Mouse (Mus musculus) hindbrain, embryonic 13.5 days (tissue): Measurements from ENCODE around the gene Pheta1. TPM values are rescaled to one million over a fixed set of nuclear protein-coding genes. Genes with fewer than 3 reads are reported as not detected.
A peak's percentile ranks its signal among the peaks of the same experiment; 100 is the strongest.

Source experiments
- ATAC-seq: fragments of 200-750 bp; cut with Nextera tagmentation; 2 replicates; pipeline ENCODE4 v1.8.0; 2017; ENCODE audit warnings: moderate TSS enrichment; ENCODE audit not compliant: low FRiP score
- H3K27ac ChIP-seq: fragments of 300-500 bp; sonication (generic); 2 replicates; pipeline ENCODE4 v1.5.1; 2015; ENCODE audit warnings: inconsistent platforms, mild to moderate bottlenecking, moderate library complexity
- H3K27me3 ChIP-seq: fragments of 300-500 bp; sonication (generic); 2 replicates; pipeline ENCODE4 v1.6.1; 2015; ENCODE audit warnings: mild to moderate bottlenecking, inconsistent platforms
- H3K36me3 ChIP-seq: fragments of 300-500 bp; sonication (generic); 2 replicates; pipeline ENCODE4 v1.6.1; 2015; ENCODE audit warnings: mild to moderate bottlenecking, inconsistent platforms
- H3K4me1 ChIP-seq: fragments of 300-500 bp; sonication (generic); replicated peaks from 2 replicates; pipeline ENCODE4 v1.6.1; 2015; ENCODE audit warnings: inconsistent platforms
- H3K4me2 ChIP-seq: fragments of 300-500 bp; sonication (generic); 2 replicates; pipeline ENCODE4 v1.6.1; 2015; ENCODE audit warnings: inconsistent platforms, mild to moderate bottlenecking, moderate library complexity
- H3K4me3 ChIP-seq: fragments of 300-500 bp; sonication (generic); 2 replicates; pipeline ENCODE4 v1.5.1; 2015; ENCODE audit warnings: mild to moderate bottlenecking, inconsistent platforms
- H3K9ac ChIP-seq: fragments of 300-500 bp; sonication (generic); 2 replicates; pipeline ENCODE4 v1.6.1; 2015; ENCODE audit warnings: mild to moderate bottlenecking, inconsistent platforms
- H3K9me3 ChIP-seq: fragments of 300-500 bp; sonication (generic); 2 replicates; pipeline ENCODE4 v1.6.1; 2016; ENCODE audit warnings: inconsistent platforms
- WGBS: fragments of 180-500 bp; shearing (Covaris S2); methylation state at CpG from one replicate; pipeline ENCODE4 v1.1.7; 2015; 5-methylcytosine and 5-hydroxymethylcytosine counted together
- polyA plus RNA-seq: library from polyadenylated mRNA; unstranded; fragments of >200 nt; fragmentation: Nextera tagmentation; extraction: Ambion mirVana; gene quantifications from 2 replicates; pipeline ENCODE4 v1.2.1, GENCODE M21; 2015

Gene Pheta1
- polyA plus RNA-seq, 1 experiment from 2014 or later: 45.5 TPM

GRCm38 (mm10) chr5:121818401-121818800 is 30.4 kb upstream of the Pheta1 start:
- Histone ChIP-seq H3K4me1 (0 out of 2 replicates have a peak, but pooled peaks cover 4% of the 10 kb centered on the region), H3K9ac (no peak overlapping the region), H3K27me3 (no peaks in the 10 kb centered on the region), H3K4me2 (no peak overlapping the region), H3K4me3 (no peak overlapping the region), H3K9me3 (no peaks in the 10 kb centered on the region), H3K27ac (no peak overlapping the region), H3K36me3 (peaks cover 73% of the 10 kb centered on the region)
- 97% methylated on average over 7 of the region's 7 CpGs for WGBS
- ATAC-seq: no peak

GRCm38 (mm10) chr5:121818862-121819261 is 29.9 kb upstream of the Pheta1 start:
- no peak for ATAC-seq
- whole genome bisulfite sequencing: 94% methylated on average over 4 of the region's 4 CpGs

GRCm38 (mm10) chr5:121819559-121819958 is 29.2 kb upstream of the Pheta1 start:
- Histone ChIP-seq H3K27ac (no peak overlapping the region), H3K9ac (no peak overlapping the region), H3K4me1 (0 out of 2 replicates have a peak, but pooled peaks cover 5% of the 10 kb centered on the region), H3K4me3 (no peak overlapping the region), H3K36me3 (peaks cover 68% of the 10 kb centered on the region), H3K4me2 (no peak overlapping the region), H3K9me3 (no peaks in the 10 kb centered on the region), H3K27me3 (no peaks in the 10 kb centered on the region)
- no peak for ATAC-seq
- WGBS: 93% methylated on average over 5 of the region's 5 CpGs

More at GRCm38 (mm10) chr5:121818862-121819261, 29.9 kb upstream of the Pheta1 start:
- Histone ChIP-seq H3K4me3 (no peak overlapping the region), H3K4me2 (no peak overlapping the region), H3K9me3 (no peaks in the 10 kb centered on the region), H3K36me3 (peaks cover 70% of the 10 kb centered on the region), H3K9ac (no peak overlapping the region), H3K27me3 (no peaks in the 10 kb centered on the region), H3K4me1 (0 out of 2 replicates have a peak, but pooled peaks cover 5% of the 10 kb centered on the region), H3K27ac (no peak overlapping the region)

GRCm38 (mm10) chr5:121820161-121820560 is 28.6 kb upstream of the Pheta1 start:
- Histone ChIP-seq H3K36me3 (peaks cover 65% of the 10 kb centered on the region), H3K4me3 (no peak overlapping the region), H3K9ac (no peak overlapping the region), H3K4me2 (no peak overlapping the region), H3K27ac (no peak overlapping the region), H3K27me3 (no peaks in the 10 kb centered on the region), H3K4me1 (0 out of 2 replicates have a peak, but pooled peaks cover 5% of the 10 kb centered on the region), H3K9me3 (no peaks in the 10 kb centered on the region)
- WGBS: 86% methylated on average over 2 of the region's 2 CpGs
- ATAC-seq: no peak

GRCm38 (mm10) chr5:121820657-121821056 is 28.1 kb upstream of the Pheta1 start:
- H3K4me2 ChIP-seq: no peak overlapping the region
- H3K9me3 ChIP-seq: no peaks in the 10 kb centered on the region
- WGBS: 96% methylated on average over 3 of the region's 3 CpGs
- H3K4me3 ChIP-seq: no peak overlapping the region
- no peak for ATAC-seq
- no peak overlapping the region for H3K9ac ChIP-seq
- H3K27me3 ChIP-seq: no peaks in the 10 kb centered on the region
- no peak overlapping the region for H3K27ac ChIP-seq
- H3K36me3 ChIP-seq: peaks cover 66% of the 10 kb centered on the region
- 0 out of 2 replicates have a peak, but pooled peaks cover 5% of the 10 kb centered on the region for H3K4me1 ChIP-seq

GRCm38 (mm10) chr5:121821116-121821515 is 27.7 kb upstream of the Pheta1 start:
- 0 out of 2 replicates have a peak, but pooled peaks cover 5% of the 10 kb centered on the region for H3K4me1 ChIP-seq
- no peaks in the 10 kb centered on the region for H3K9me3 ChIP-seq
- 86% methylated on average over 5 of the region's 5 CpGs for WGBS
- no peak overlapping the region for H3K9ac ChIP-seq
- no peak overlapping the region for H3K4me3 ChIP-seq
- ATAC-seq: no peak
- H3K27me3 ChIP-seq: no peaks in the 10 kb centered on the region
- H3K27ac ChIP-seq: no peak overlapping the region
- H3K4me2 ChIP-seq: no peak overlapping the region
- peaks cover 61% of the 10 kb centered on the region for H3K36me3 ChIP-seq

- Histone ChIP-seq H3K36me3 (peaks cover 57% of the 10 kb centered on the region), H3K4me1 (0 out of 2 replicates have a peak, but pooled peaks cover 5% of the 10 kb centered on the region), H3K27me3 (no peaks in the 10 kb centered on the region), H3K9ac (no peak overlapping the region), H3K4me2 (no peak overlapping the region), H3K4me3 (no peak overlapping the region), H3K27ac (no peak overlapping the region), H3K9me3 (no peaks in the 10 kb centered on the region)
- 80% methylated on average over 5 of the region's 5 CpGs for WGBS
- no peak for ATAC-seq
Measured at GRCm38 (mm10) chr5:121821552-121821951, 27.2 kb upstream of the Pheta1 start.

- no peak overlapping the region for H3K4me3 ChIP-seq
- ATAC-seq: no peak
- H3K9ac ChIP-seq: no peak overlapping the region
- H3K9me3 ChIP-seq: no peaks in the 10 kb centered on the region
- H3K27ac ChIP-seq: peak overlapping the region; percentile 19; the same call in 1 of the 2 replicates
- no peak overlapping the region for H3K4me2 ChIP-seq
- 80% methylated on average over 7 of the region's 7 CpGs for whole genome bisulfite sequencing
- peaks cover 43% of the 10 kb centered on the region for H3K36me3 ChIP-seq
- H3K4me1 ChIP-seq: peaks cover 13% of the 10 kb centered on the region
- peaks cover 7% of the 10 kb centered on the region for H3K27me3 ChIP-seq
Measured at GRCm38 (mm10) chr5:121822786-121823505, 25.8 kb upstream of the Pheta1 start.

GRCm38 (mm10) chr5:121823668-121824067 is 25.1 kb upstream of the Pheta1 start:
- Histone ChIP-seq H3K4me2 (no peak overlapping the region), H3K4me1 (peaks cover 20% of the 10 kb centered on the region), H3K9ac (no peak overlapping the region), H3K27me3 (peaks cover 15% of the 10 kb centered on the region), H3K9me3 (no peaks in the 10 kb centered on the region), H3K27ac (no peak overlapping the region), H3K4me3 (no peak overlapping the region), H3K36me3 (peaks cover 36% of the 10 kb centered on the region)
- no peak for ATAC-seq
- 100% methylated on average over 1 of the region's 1 CpGs for WGBS

GRCm38 (mm10) chr5:121824121-121824520 is 24.7 kb upstream of the Pheta1 start:
- H3K9ac ChIP-seq: 0 out of 2 replicates have a peak overlapping the region, but pooled peaks have one; percentile 3
- WGBS: 60% methylated on average over 4 of the region's 4 CpGs
- no peak for ATAC-seq
- H3K4me1 ChIP-seq: peaks cover 24% of the 10 kb centered on the region
- H3K27me3 ChIP-seq: peaks cover 15% of the 10 kb centered on the region
- H3K4me2 ChIP-seq: no peak overlapping the region
- H3K4me3 ChIP-seq: no peak overlapping the region
- H3K36me3 ChIP-seq: peaks cover 31% of the 10 kb centered on the region
- no peaks in the 10 kb centered on the region for H3K9me3 ChIP-seq
- H3K27ac ChIP-seq: peak overlapping the region; percentile 45; the same call in 1 of the 2 replicates

- 96% methylated on average over 3 of the region's 3 CpGs for WGBS
- Histone ChIP-seq H3K27ac (no peak overlapping the region), H3K9ac (no peak overlapping the region), H3K4me1 (peaks cover 32% of the 10 kb centered on the region), H3K4me2 (no peak overlapping the region), H3K36me3 (peaks cover 19% of the 10 kb centered on the region), H3K4me3 (no peak overlapping the region), H3K27me3 (peaks cover 27% of the 10 kb centered on the region), H3K9me3 (no peaks in the 10 kb centered on the region)
- no peak for ATAC-seq
Measured at GRCm38 (mm10) chr5:121825606-121826005, 23.2 kb upstream of the Pheta1 start.

- Histone ChIP-seq H3K4me3 (peak overlapping the region; percentile 45; the same call in 1 of the 2 replicates), H3K4me2 (peak overlapping the region; percentile 94), H3K4me1 (peaks cover 37% of the 10 kb centered on the region), H3K27me3 (peaks cover 36% of the 10 kb centered on the region), H3K9me3 (no peaks in the 10 kb centered on the region), H3K36me3 (peaks cover 17% of the 10 kb centered on the region), H3K9ac (no peak overlapping the region), H3K27ac (peak overlapping the region; percentile 42; the same call in 1 of the 2 replicates)
- no peak for ATAC-seq
- 78% methylated on average over 4 of the region's 4 CpGs for WGBS
Measured at GRCm38 (mm10) chr5:121827876-121828275, 20.9 kb upstream of the Pheta1 start.
